Mouse (Mus musculus): ENCODE data around the gene Hdhd3. TPM values are rescaled to one million over a fixed set of nuclear protein-coding genes. Genes with fewer than 3 reads are reported as not detected.

Gene Hdhd3
- polyA plus RNA-seq, 1 experiment from 2014 or later: 12.8 TPM

- ATAC-seq (ENCODE audit: low FRiP score, low read depth): no peak
- Histone ChIP-seq H3K4me2 (replicated peaks) (no peak overlapping the region), H3K9ac (replicated peaks) (no peak overlapping the region), H3K4me1 (0 out of 2 replicates have a peak, but pooled peaks cover 3% of the 10 kb centered on the region), H3K36me3 (peaks cover 40% of the 10 kb centered on the region), H3K9me3 (no peaks in the 10 kb centered on the region), H3K4me3 (no peak overlapping the region), H3K27ac (replicated peaks) (no peak overlapping the region), H3K27me3 (no peaks in the 10 kb centered on the region)
- WGBS: 83% methylated on average over 2 of the region's 2 CpGs
Observed at GRCm38 (mm10) chr4:62506798-62507197, 3.5 kb upstream of the Hdhd3 start.

DNA sequence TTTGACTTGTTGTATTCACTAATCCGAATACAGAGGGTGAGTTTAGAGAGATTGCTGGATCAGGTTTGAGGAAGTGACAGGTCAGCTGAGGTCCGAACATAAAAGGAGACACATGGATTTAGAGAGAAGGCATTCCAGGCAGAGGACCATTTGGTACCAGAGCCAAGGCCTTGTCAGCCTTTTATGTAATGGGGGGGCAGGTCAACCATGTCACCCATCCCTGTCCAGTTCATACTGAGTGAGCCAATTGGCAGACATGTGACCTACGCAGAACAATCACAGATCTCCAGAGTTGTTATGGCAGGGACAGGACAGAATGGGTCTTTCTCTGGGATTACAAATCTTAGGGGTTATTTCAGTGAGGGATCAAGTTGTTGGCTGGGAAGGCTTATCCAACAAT, 2.7 kb upstream of the Hdhd3 start:
- Histone ChIP-seq H3K4me2 (replicated peaks) (no peak overlapping the region), H3K36me3 (peaks cover 32% of the 10 kb centered on the region), H3K27ac (replicated peaks) (no peak overlapping the region), H3K27me3 (no peaks in the 10 kb centered on the region), H3K4me1 (peaks cover 7% of the 10 kb centered on the region; the same call in 1 of the 2 replicates), H3K9ac (replicated peaks) (no peak overlapping the region), H3K4me3 (no peak overlapping the region), H3K9me3 (no peaks in the 10 kb centered on the region)
- WGBS: 90% methylated on average over 3 of the region's 3 CpGs
- ATAC-seq (ENCODE audit: low FRiP score, low read depth): no peak

GRCm38 (mm10) chr4:62502969-62503368, 298 bp downstream of the Hdhd3 start:
- Histone ChIP-seq H3K27ac (replicated peaks) (no peak overlapping the region), H3K4me2 (replicated peaks) (no peak overlapping the region), H3K4me1 (peaks cover 7% of the 10 kb centered on the region; the same call in 1 of the 2 replicates), H3K36me3 (peaks cover 16% of the 10 kb centered on the region), H3K9me3 (no peaks in the 10 kb centered on the region), H3K9ac (replicated peaks) (no peak overlapping the region), H3K4me3 (no peak overlapping the region), H3K27me3 (no peaks in the 10 kb centered on the region)
- no peak for ATAC-seq (ENCODE audit: low FRiP score, low read depth)
- 79% methylated on average over 7 of the region's 7 CpGs for WGBS

DNA sequence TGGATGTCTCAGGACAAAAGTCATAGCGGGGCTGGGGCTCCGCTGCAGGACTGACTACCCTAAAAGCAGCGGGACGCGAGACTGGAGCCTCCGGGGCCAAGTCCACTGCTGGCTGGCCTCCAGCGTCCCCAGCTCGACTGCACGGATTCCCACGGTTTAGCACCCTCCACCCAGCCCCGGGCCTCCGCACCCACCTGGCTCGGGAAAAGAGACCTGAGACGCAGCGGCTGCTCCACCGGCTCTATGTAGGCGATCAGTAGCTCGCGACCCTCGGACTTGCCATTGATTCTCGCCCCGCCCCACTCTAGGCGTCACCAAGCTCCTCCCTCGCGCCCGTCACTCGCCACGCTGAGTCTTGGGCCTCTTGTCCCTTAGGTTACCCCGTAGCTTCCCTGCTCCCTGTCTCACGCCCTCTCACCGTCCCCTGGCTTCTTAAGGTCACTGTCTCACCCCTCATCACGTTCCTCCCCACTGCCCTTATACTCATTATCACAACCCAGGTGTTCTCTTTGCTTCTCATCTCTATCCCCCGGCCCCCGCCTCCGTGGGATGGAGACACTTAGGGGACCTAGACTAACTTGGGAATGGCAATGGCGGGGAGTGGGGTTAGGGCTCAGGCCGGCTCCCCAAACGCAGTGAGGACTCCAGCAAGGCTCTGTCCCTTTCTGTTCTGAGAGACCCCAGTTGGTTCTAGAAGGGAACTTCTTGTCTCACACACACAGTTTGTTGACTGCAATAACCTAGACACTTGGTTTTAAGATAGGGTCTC, 1.1 kb downstream of the Hdhd3 start:
- Histone ChIP-seq H3K9me3 (no peaks in the 10 kb centered on the region), H3K27me3 (no peaks in the 10 kb centered on the region), H3K9ac (replicated peaks) (peak overlapping the region; percentile 66), H3K4me1 (peaks cover 7% of the 10 kb centered on the region; the same call in 1 of the 2 replicates), H3K4me2 (replicated peaks) (peak overlapping the region; percentile 67), H3K36me3 (peaks cover 14% of the 10 kb centered on the region), H3K27ac (replicated peaks) (no peak overlapping the region), H3K4me3 (peak overlapping the region; percentile 60)
- WGBS: 2% methylated on average over 38 of the region's 38 CpGs
- peak; percentile 98 for ATAC-seq (ENCODE audit: low FRiP score, low read depth)

- Histone ChIP-seq H3K9ac (replicated peaks) (peak overlapping the region; percentile 66), H3K27me3 (no peaks in the 10 kb centered on the region), H3K9me3 (no peaks in the 10 kb centered on the region), H3K4me3 (peak overlapping the region; percentile 60), H3K4me1 (peaks cover 7% of the 10 kb centered on the region; the same call in 1 of the 2 replicates), H3K27ac (replicated peaks) (no peak overlapping the region), H3K4me2 (replicated peaks) (peak overlapping the region; percentile 67), H3K36me3 (peaks cover 14% of the 10 kb centered on the region)
- no peak; the same call in 1 of the 2 replicates for ATAC-seq (ENCODE audit: low FRiP score, low read depth)
- WGBS: 2% methylated on average over 7 of the region's 7 CpGs
Observed at GRCm38 (mm10) chr4:62501534-62501933, 1.7 kb downstream of the Hdhd3 start.

GRCm38 (mm10) chr4:62500799-62501198, 2.5 kb downstream of the Hdhd3 start:
- Histone ChIP-seq H3K4me2 (replicated peaks) (no peak overlapping the region), H3K36me3 (peaks cover 14% of the 10 kb centered on the region), H3K27ac (replicated peaks) (no peak overlapping the region), H3K9ac (replicated peaks) (no peak overlapping the region), H3K9me3 (no peaks in the 10 kb centered on the region), H3K27me3 (no peaks in the 10 kb centered on the region), H3K4me3 (no peak overlapping the region), H3K4me1 (peaks cover 7% of the 10 kb centered on the region; the same call in 1 of the 2 replicates)
- WGBS: 92% methylated on average over 4 of the region's 4 CpGs
- no peak for ATAC-seq (ENCODE audit: low FRiP score, low read depth)

DNA sequence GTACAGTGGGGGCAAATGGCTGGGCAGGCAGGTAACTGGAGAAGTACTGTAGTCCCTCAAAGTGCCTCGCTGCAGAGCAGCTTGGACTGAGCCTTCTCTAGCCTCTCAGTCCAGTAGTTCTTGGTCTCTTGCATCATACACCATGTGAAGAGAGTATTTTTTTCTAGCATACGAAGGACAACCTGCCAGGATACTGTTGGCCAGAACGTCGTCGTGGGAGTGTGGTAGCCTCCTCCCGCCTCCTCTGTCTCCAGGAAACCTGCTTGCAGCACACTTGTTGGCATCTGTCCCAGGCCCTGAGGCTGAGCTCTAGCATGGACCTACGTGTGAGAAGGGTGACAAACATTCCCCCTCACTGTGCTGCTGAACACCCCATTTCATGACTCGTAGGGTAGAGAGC, 6.5 kb downstream of the Hdhd3 start:
- no peak overlapping the region for H3K4me3 ChIP-seq
- H3K9me3 ChIP-seq: no peaks in the 10 kb centered on the region
- H3K27me3 ChIP-seq: no peaks in the 10 kb centered on the region
- H3K27ac ChIP-seq (replicated peaks): no peak overlapping the region
- ATAC-seq (ENCODE audit: low FRiP score, low read depth): no peak
- peaks cover 4% of the 10 kb centered on the region; the same call in 1 of the 2 replicates for H3K4me1 ChIP-seq
- H3K4me2 ChIP-seq (replicated peaks): no peak overlapping the region
- H3K36me3 ChIP-seq: peaks cover 14% of the 10 kb centered on the region
- WGBS: 86% methylated on average over 8 of the region's 8 CpGs
- no peak overlapping the region for H3K9ac ChIP-seq (replicated peaks)

- Histone ChIP-seq H3K36me3 (peaks cover 14% of the 10 kb centered on the region), H3K4me3 (no peak overlapping the region), H3K9me3 (no peaks in the 10 kb centered on the region), H3K27me3 (no peaks in the 10 kb centered on the region), H3K9ac (replicated peaks) (no peak overlapping the region), H3K27ac (replicated peaks) (no peak overlapping the region), H3K4me1 (no peaks in the 10 kb centered on the region), H3K4me2 (replicated peaks) (no peak overlapping the region)
- ATAC-seq (ENCODE audit: low FRiP score, low read depth): no peak
- WGBS: 86% methylated on average over 8 of the region's 8 CpGs
Observed at GRCm38 (mm10) chr4:62495946-62496345, 7.3 kb downstream of the Hdhd3 start.

- Histone ChIP-seq H3K27ac (replicated peaks) (no peak overlapping the region), H3K9me3 (no peaks in the 10 kb centered on the region), H3K27me3 (no peaks in the 10 kb centered on the region), H3K36me3 (peaks cover 8% of the 10 kb centered on the region), H3K9ac (replicated peaks) (no peak overlapping the region), H3K4me2 (replicated peaks) (no peak overlapping the region), H3K4me3 (no peak overlapping the region), H3K4me1 (no peaks in the 10 kb centered on the region)
- 71% methylated on average over 9 of the region's 9 CpGs for WGBS
- no peak for ATAC-seq (ENCODE audit: low FRiP score, low read depth)
Observed at GRCm38 (mm10) chr4:62494230-62494629, 9.0 kb downstream of the Hdhd3 start.

DNA sequence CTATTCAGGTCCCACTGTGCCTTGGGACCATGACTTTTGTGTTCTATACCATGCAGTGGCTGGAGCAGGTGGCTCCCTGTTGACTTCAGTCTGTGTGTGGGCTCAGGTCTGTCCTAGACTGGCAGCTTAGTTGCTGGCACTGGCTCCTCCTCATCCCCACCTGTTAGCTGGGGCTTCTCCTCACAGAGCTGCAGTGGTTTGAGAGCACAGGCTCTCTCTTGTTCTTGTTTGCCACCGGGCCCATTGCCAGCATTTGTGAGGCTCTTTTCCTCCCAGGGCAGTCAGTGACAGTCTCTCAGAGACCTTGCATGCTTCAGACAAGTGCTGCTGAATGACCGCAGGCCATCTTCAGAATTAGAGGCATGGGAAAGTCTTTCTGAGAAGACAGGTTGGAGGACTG, 10.6 kb downstream of the Hdhd3 start:
- no peaks in the 10 kb centered on the region for H3K9me3 ChIP-seq
- H3K4me1 ChIP-seq: no peaks in the 10 kb centered on the region
- no peaks in the 10 kb centered on the region for H3K27me3 ChIP-seq
- no peak overlapping the region for H3K9ac ChIP-seq (replicated peaks)
- no peaks in the 10 kb centered on the region; the same call in 1 of the 2 replicates for H3K36me3 ChIP-seq
- no peak overlapping the region for H3K27ac ChIP-seq (replicated peaks)
- no peak for ATAC-seq (ENCODE audit: low FRiP score, low read depth)
- no peak overlapping the region for H3K4me2 ChIP-seq (replicated peaks)
- 70% methylated on average over 2 of the region's 2 CpGs for WGBS
- H3K4me3 ChIP-seq: no peak overlapping the region

DNA sequence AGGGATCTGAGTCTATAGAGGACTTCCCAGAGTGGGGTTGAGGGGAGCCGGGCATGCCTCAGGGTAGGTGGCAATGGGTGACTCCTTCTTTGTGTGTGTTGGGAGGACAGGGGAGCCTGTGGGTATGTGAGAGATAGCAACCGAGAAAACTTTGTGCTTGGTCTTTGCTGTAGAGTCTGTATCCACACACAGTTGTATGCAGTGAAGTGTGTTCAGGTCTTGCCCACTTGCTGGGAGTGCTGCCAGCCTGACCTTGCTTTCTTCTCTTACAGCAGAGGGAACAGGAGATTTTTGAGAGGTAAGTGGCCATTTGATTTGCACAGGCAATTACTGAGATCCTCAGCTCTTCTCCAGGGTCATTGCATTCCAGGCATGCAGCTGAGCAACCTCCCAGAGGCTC, 15.4 kb downstream of the Hdhd3 start:
- 93% methylated on average over 2 of the region's 2 CpGs for WGBS
- Histone ChIP-seq H3K27me3 (no peaks in the 10 kb centered on the region), H3K27ac (replicated peaks) (no peak overlapping the region), H3K36me3 (no peaks in the 10 kb centered on the region), H3K4me1 (no peaks in the 10 kb centered on the region), H3K9ac (replicated peaks) (no peak overlapping the region), H3K4me3 (no peak overlapping the region), H3K4me2 (replicated peaks) (no peak overlapping the region), H3K9me3 (no peaks in the 10 kb centered on the region)
- no peak for ATAC-seq (ENCODE audit: low FRiP score, low read depth)

GRCm38 (mm10) chr4:62487172-62487571, 16.1 kb downstream of the Hdhd3 start:
- 91% methylated on average over 5 of the region's 5 CpGs for WGBS
- H3K4me2 ChIP-seq (replicated peaks): no peak overlapping the region
- H3K4me3 ChIP-seq: no peak overlapping the region
- no peaks in the 10 kb centered on the region for H3K27me3 ChIP-seq
- H3K36me3 ChIP-seq: no peaks in the 10 kb centered on the region
- H3K27ac ChIP-seq (replicated peaks): no peak overlapping the region
- H3K9me3 ChIP-seq: no peaks in the 10 kb centered on the region
- H3K9ac ChIP-seq (replicated peaks): no peak overlapping the region
- no peaks in the 10 kb centered on the region for H3K4me1 ChIP-seq
- no peak for ATAC-seq (ENCODE audit: low FRiP score, low read depth)

Measured in midbrain, embryonic 12.5 days (tissue).